Mouse (Mus musculus): ENCODE measurements around the gene Notch1. TPM values are rescaled to one million over a fixed set of nuclear protein-coding genes. Genes with fewer than 3 reads are reported as not detected.

Gene Notch1
- polyA plus RNA-seq, 1 experiment from 2014 or later, result 2.1 TPM

DNA sequence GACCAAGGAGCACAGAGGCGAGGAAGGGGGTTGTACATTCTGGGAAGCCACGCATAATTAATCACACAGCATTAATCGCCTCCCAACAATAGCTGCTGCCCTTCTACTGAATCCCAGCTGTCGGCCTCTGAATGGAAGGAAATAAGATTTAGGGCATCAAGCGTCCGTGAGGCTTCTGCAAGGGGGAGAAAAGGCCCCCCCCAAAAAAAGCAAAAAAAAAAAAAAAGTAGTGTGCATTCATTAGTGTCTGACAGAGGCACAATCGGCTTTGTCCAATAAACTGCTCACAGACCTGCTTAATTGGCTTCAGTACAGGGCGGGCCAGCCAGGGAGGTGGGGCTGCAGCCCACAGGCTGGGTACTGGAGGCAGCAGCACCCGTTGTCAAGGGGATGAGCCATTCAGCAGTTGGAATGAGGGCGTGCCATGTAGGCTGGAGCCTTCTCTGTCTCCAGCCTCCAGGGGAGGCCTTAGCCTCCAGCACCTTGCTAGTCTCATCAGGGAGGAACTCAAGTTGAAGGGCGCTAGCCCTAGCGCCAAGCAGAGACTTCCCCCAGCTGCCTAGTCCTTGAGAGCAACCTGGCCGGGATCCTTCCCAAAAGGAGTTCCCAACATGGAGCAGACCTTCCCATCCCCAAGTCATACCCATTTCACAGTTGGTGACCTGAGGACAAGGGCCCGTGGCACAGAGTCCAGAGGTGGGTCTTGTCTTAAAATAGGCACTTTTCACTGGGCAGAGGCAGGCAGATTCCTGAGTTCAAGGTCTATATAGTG is 15.7 kb downstream of the Notch1 start:
- DNase-seq (no peak), ATAC-seq (no peak)
- H3K4me2 ChIP-seq (ENCODE audit: low read depth, low read length), result peak overlapping the region; percentile 81
- no peak overlapping the region for H3K27ac ChIP-seq (ENCODE audit: low read depth)
- peaks cover 7% of the 10 kb centered on the region for H3K36me3 ChIP-seq (replicated peaks; ENCODE audit: insufficient read depth, low read length)
- H3K4me1 ChIP-seq (ENCODE audit: insufficient read depth), result peaks cover 41% of the 10 kb centered on the region
- no peak overlapping the region for H3K9ac ChIP-seq (replicated peaks)
- no peaks in the 10 kb centered on the region for H3K9me3 ChIP-seq (ENCODE audit: low read length)
- peaks cover 12% of the 10 kb centered on the region; the same call in 1 of the 2 replicates for H3K27me3 ChIP-seq (ENCODE audit: insufficient read depth, low read length)
- 61% methylated on average over 14 of the region's 14 CpGs for WGBS (ENCODE audit: insufficient replicate concordance)
- H3K4me3 ChIP-seq (ENCODE audit: low read depth, low read length), result no peak overlapping the region
- TF ChIP-seq EP300 (IDR thresholded peaks at IDR 0.05; ENCODE audit: low read depth) (no peak), CTCF (IDR thresholded peaks at IDR 0.05; ENCODE audit: low read depth) (no peak)

DNA sequence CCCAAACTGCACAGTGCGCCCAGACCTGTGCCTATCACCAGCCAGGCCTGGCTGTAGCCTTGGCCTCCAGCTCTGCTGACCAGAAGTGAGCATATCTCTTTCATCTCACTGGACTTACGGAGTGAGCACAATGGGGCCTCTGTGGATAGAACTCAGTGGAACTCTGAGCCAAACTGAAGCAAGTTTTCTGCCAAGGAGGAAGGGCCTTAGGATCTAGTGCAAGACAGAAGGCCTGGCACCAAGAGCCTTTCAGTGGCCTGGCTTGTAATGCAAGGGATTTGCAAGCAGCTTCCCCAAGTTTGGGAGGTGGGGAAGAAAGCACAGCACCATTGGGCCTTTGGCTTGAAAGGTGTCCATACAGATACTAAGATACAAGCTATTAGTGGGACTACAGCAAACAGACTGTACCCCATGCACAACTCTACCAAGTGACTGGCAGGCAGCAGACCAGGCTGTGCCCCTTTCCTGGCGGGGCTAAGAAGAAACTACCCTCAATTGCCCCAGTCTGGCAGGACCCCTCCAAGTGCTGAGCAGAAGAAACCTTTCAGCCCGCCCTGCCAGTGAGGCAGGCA is 16.4 kb downstream of the Notch1 start:
- peaks cover 41% of the 10 kb centered on the region for H3K4me1 ChIP-seq (ENCODE audit: insufficient read depth)
- no peak overlapping the region for H3K27ac ChIP-seq (ENCODE audit: low read depth)
- WGBS (ENCODE audit: insufficient replicate concordance), result 75% methylated on average over 4 of the region's 4 CpGs
- H3K9me3 ChIP-seq (ENCODE audit: low read length), result no peaks in the 10 kb centered on the region
- TF ChIP-seq CTCF (IDR thresholded peaks at IDR 0.05; ENCODE audit: low read depth) (no peak), EP300 (IDR thresholded peaks at IDR 0.05; ENCODE audit: low read depth) (no peak)
- H3K9ac ChIP-seq (replicated peaks), result no peak overlapping the region
- peaks cover 12% of the 10 kb centered on the region; the same call in 1 of the 2 replicates for H3K27me3 ChIP-seq (ENCODE audit: insufficient read depth, low read length)
- no peak overlapping the region for H3K4me3 ChIP-seq (ENCODE audit: low read depth, low read length)
- H3K36me3 ChIP-seq (replicated peaks; ENCODE audit: insufficient read depth, low read length), result peaks cover 9% of the 10 kb centered on the region
- DNase-seq (no peak), ATAC-seq (no peak)
- no peak overlapping the region for H3K4me2 ChIP-seq (ENCODE audit: low read depth, low read length)

DNA sequence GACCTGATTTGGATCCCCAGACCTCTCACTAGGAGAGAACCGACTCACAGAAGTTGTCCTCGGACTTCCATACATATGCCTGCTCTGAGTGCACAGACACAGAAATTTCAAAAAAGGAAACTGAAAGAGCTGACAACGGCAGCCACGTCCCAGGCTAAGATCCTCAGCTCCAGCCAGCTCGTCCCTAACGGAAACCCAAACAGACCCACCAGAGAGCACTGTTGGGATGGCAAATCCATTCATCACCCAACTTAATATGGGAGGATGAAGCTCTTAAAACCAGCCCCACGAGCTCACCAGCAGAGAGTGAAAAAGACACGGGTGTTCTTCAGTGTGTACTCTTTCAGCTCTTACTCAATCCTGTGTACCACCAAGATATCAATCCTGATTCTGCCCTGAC is 17.8 kb downstream of the Notch1 start:
- H3K4me1 ChIP-seq (ENCODE audit: insufficient read depth), result peaks cover 47% of the 10 kb centered on the region
- H3K9me3 ChIP-seq (ENCODE audit: low read length), result no peaks in the 10 kb centered on the region
- peaks cover 9% of the 10 kb centered on the region for H3K36me3 ChIP-seq (replicated peaks; ENCODE audit: insufficient read depth, low read length)
- 49% methylated on average over 8 of the region's 8 CpGs for WGBS (ENCODE audit: insufficient replicate concordance)
- 0 out of 2 replicates have a peak overlapping the region, but pooled peaks have one; percentile 26 for H3K4me2 ChIP-seq (ENCODE audit: low read depth, low read length)
- ATAC-seq (no peak), DNase-seq (no peak)
- no peak for TF ChIP-seq CTCF (IDR thresholded peaks at IDR 0.05; ENCODE audit: low read depth)
- no peak for TF ChIP-seq EP300 (IDR thresholded peaks at IDR 0.05; ENCODE audit: low read depth)
- H3K9ac ChIP-seq (replicated peaks), result no peak overlapping the region
- peaks cover 8% of the 10 kb centered on the region; the same call in 1 of the 2 replicates for H3K27me3 ChIP-seq (ENCODE audit: insufficient read depth, low read length)
- peak overlapping the region; percentile 57 for H3K27ac ChIP-seq (ENCODE audit: low read depth)
- H3K4me3 ChIP-seq (ENCODE audit: low read depth, low read length), result no peak overlapping the region

DNA sequence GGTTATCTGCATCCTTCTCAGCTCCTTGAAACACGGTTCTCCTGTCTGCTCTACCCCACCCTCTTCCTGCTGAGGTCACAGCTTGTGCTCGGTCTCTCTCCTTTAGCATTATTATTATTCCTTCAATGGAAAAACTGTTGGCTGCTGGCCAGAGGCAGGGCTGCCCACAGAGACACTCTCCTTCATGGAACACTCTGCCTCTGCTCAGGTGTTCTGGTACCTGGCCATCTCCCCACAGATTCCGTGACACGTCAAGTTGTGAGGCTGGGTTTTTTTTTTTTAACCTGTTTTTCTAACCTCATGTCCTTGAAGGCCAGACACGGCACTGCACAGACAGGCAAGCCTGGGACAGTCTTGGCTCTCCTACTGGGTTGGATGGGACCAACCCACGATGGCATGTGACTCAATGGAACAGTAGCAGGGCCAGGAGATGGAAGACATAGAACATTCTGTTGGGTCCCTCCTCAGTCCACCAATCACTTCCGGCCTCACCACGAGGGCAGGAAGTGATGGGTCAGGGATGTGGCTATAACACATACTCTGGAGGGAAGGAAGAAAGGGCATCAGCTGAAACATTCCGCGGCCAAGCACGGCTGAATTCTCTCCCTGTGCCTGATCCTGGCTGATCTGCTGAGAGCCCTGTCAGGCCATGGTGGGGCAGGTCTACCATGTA is 18.5 kb downstream of the Notch1 start:
- Histone ChIP-seq H3K4me2 (ENCODE audit: low read depth, low read length) (0 out of 2 replicates have a peak overlapping the region, but pooled peaks have one; percentile 26), H3K27me3 (ENCODE audit: insufficient read depth, low read length) (peaks cover 3% of the 10 kb centered on the region; the same call in 1 of the 2 replicates), H3K27ac (ENCODE audit: low read depth) (peak overlapping the region; percentile 57), H3K9ac (replicated peaks) (no peak overlapping the region), H3K4me3 (ENCODE audit: low read depth, low read length) (no peak overlapping the region), H3K9me3 (ENCODE audit: low read length) (no peaks in the 10 kb centered on the region), H3K36me3 (replicated peaks; ENCODE audit: insufficient read depth, low read length) (peaks cover 9% of the 10 kb centered on the region), H3K4me1 (ENCODE audit: insufficient read depth) (peaks cover 54% of the 10 kb centered on the region)
- TF ChIP-seq CTCF (IDR thresholded peaks at IDR 0.05; ENCODE audit: low read depth) (no peak), EP300 (IDR thresholded peaks at IDR 0.05; ENCODE audit: low read depth) (no peak)
- DNase-seq, result no peak
- 42% methylated on average over 11 of the region's 11 CpGs for WGBS (ENCODE audit: insufficient replicate concordance)
- ATAC-seq, result no peak

DNA sequence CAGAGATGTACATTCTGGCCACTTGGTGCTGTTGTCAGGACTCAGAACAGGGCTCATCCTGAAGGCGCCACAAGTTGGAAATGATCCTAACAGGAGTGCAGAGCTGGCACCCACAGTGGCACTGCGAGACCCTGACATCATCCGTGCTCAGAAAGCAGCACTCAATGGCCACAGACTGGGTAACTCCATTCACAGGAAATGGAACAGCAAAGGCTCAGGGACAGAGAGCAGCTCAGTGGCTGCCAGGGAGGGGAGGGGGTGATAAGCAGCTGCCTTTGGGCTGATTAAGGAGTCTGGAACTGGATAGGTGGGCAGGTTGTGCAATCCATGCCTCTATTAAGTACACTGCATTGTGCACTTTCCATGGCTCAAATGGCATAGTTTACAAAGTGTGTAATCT is 20.0 kb downstream of the Notch1 start:
- 55% methylated on average over 3 of the region's 3 CpGs for WGBS (ENCODE audit: insufficient replicate concordance)
- Histone ChIP-seq H3K4me1 (ENCODE audit: insufficient read depth) (peaks cover 52% of the 10 kb centered on the region), H3K9me3 (ENCODE audit: low read length) (no peaks in the 10 kb centered on the region), H3K4me3 (ENCODE audit: low read depth, low read length) (no peak overlapping the region), H3K4me2 (ENCODE audit: low read depth, low read length) (no peak overlapping the region), H3K27ac (ENCODE audit: low read depth) (no peak overlapping the region), H3K36me3 (replicated peaks; ENCODE audit: insufficient read depth, low read length) (peaks cover 9% of the 10 kb centered on the region), H3K9ac (replicated peaks) (no peak overlapping the region), H3K27me3 (ENCODE audit: insufficient read depth, low read length) (no peaks in the 10 kb centered on the region)
- no peak for TF ChIP-seq EP300 (IDR thresholded peaks at IDR 0.05; ENCODE audit: low read depth)
- no peak for TF ChIP-seq CTCF (IDR thresholded peaks at IDR 0.05; ENCODE audit: low read depth)
- ATAC-seq (no peak), DNase-seq (no peak)

DNA sequence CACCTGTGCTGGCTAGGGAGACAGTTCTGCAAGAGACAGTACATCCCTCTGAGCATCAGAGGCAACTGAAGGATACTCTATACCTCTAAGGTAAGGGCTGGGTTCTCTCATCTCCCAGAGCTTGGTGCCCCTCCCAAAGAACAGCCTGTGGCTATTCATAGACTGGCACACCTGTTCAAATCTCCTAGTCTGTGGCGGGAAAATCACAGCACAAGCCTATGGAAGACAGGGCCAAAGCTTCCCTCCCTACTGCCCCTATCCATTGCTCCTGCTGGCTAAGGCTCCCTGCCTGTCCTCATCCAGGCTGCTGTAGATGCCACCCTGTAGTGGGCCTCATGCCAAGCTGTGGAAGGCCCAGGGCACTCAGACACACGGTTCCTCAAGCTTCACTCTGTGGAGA is 20.8 kb downstream of the Notch1 start:
- 53% methylated on average over 2 of the region's 2 CpGs for whole genome bisulfite sequencing (ENCODE audit: insufficient replicate concordance)
- H3K9me3 ChIP-seq (ENCODE audit: low read length), result no peaks in the 10 kb centered on the region
- H3K4me3 ChIP-seq (ENCODE audit: low read depth, low read length), result no peak overlapping the region
- H3K36me3 ChIP-seq (replicated peaks; ENCODE audit: insufficient read depth, low read length), result peaks cover 7% of the 10 kb centered on the region
- DNase-seq (no peak), ATAC-seq (no peak)
- no peak overlapping the region for H3K27ac ChIP-seq (ENCODE audit: low read depth)
- H3K4me2 ChIP-seq (ENCODE audit: low read depth, low read length), result no peak overlapping the region
- H3K9ac ChIP-seq (replicated peaks), result no peak overlapping the region
- TF ChIP-seq CTCF (IDR thresholded peaks at IDR 0.05; ENCODE audit: low read depth) (no peak), EP300 (IDR thresholded peaks at IDR 0.05; ENCODE audit: low read depth) (no peak)
- peaks cover 53% of the 10 kb centered on the region for H3K4me1 ChIP-seq (ENCODE audit: insufficient read depth)
- no peaks in the 10 kb centered on the region for H3K27me3 ChIP-seq (ENCODE audit: insufficient read depth, low read length)

All from liver, postnatal 0 days (tissue).